Mouse (Mus musculus) skeletal muscle tissue, postnatal 0 days (tissue): ENCODE results near the gene Gm8251. TPM values are rescaled to one million over a fixed set of nuclear protein-coding genes. Genes with fewer than 3 reads are reported as not detected.

Experiments
- polyA plus RNA-seq: library from polyadenylated mRNA; unstranded; fragments of >200 nt; fragmentation: Nextera tagmentation; extraction: Ambion mirVana; gene quantifications from 2 replicates; pipeline ENCODE4 v1.2.1, GENCODE M21; 2015

The Gm8251 gene
- polyA plus RNA-seq: not detected in 2 replicates

GRCm38 (mm10) chr1:44061836-44062235 is at the start of gene Gm8251:
Gene Gm8251, minus strand, starts transcription at chr1:44061936.

GRCm38 (mm10) chr1:44102259-44102717 is 40.6 kb upstream of the Gm8251 start, which contains the start of gene Tex30:
Gene Tex30, minus strand, starts transcription at chr1:44102441.

DNA sequence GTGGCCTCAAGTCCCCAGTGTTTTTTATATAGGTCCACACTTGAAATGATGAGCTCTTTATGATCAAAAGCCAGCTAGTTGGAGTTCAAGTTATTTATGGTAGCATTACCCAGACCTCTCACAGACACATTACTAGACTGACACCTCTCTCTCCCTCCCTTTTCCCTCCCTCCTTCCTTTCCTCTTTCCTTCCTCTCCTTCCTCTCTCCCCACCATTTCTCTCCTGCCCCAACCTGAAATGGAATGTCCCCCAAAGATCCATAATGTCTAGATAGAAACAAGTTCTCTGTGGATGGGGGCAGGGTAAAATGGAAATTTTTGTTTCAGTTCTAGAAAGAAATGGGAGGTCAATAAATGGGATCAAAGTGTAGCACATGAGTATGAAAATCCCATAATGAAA is 41.8 kb downstream of the Gm8251 start, which contains the start of gene Mettl21c:
Gene Mettl21c, minus strand, starts transcription at position 101 of the 400 bp plus-strand sequence.

Other genes with a start within 250 kb of the Gm8251 start
- 7.6 and 10.7 TPM in 2 replicates for gene Uxs1, start 234.1 kb downstream of the Gm8251 start, polyA plus RNA-seq
- 33.1 and 35.1 TPM in 2 replicates for gene Tpp2, start 128.3 kb downstream of the Gm8251 start, polyA plus RNA-seq
- gene Mettl21c, start 41.9 kb downstream of the Gm8251 start, polyA plus RNA-seq: 32.4 and 55.2 TPM in 2 replicates
- 21.5 and 23.0 TPM in 2 replicates for gene Tex30, start 40.5 kb upstream of the Gm8251 start, polyA plus RNA-seq
- 20.4 and 23.5 TPM in 2 replicates for gene Kdelc1, start 56.9 kb upstream of the Gm8251 start, polyA plus RNA-seq
- 6.0 and 6.6 TPM in 2 replicates for gene Bivm, start 57.0 kb upstream of the Gm8251 start, polyA plus RNA-seq
- gene Ercc5, start 85.8 kb upstream of the Gm8251 start, polyA plus RNA-seq: 10.6 and 11.0 TPM in 2 replicates
- 34.2 and 46.0 TPM in 2 replicates for gene Mettl21e, start 157.0 kb upstream of the Gm8251 start, polyA plus RNA-seq